Mouse (Mus musculus) neural tube, embryonic 11.5 days (tissue): ENCODE measurements around the gene 5730522E02Rik. TPM values are rescaled to one million over a fixed set of nuclear protein-coding genes. Genes with fewer than 3 reads are reported as not detected.
A peak's percentile ranks its signal among the peaks of the same experiment; 100 is the strongest.

Source experiments
- ATAC-seq: fragments of 200-750 bp; cut with Nextera tagmentation; 2 replicates; pipeline ENCODE4 v1.8.0; 2017; ENCODE audit warnings: moderate number of reproducible peaks, mild to moderate bottlenecking, moderate TSS enrichment, moderate library complexity; ENCODE audit not compliant: insufficient read depth, low FRiP score, low TSS enrichment
- DNase-seq: peaks from one replicate; pipeline ENCODE4 v3.0.0-alpha.2; 2015; ENCODE audit warnings: low spot score
- H3K27ac ChIP-seq: fragments of 300-500 bp; sonication (generic); 2 replicates; pipeline ENCODE4 v1.5.1; 2014; ENCODE audit warnings: low read depth, mild to moderate bottlenecking, low read length
- H3K27me3 ChIP-seq: fragments of 300-500 bp; sonication (generic); 2 replicates; pipeline ENCODE4 v1.6.1; 2014; ENCODE audit warnings: mild to moderate bottlenecking, low read length, mixed read lengths; ENCODE audit not compliant: control insufficient read depth, insufficient read depth
- H3K36me3 ChIP-seq: fragments of 300-500 bp; sonication (generic); 2 replicates; pipeline ENCODE4 v1.6.1; 2014; ENCODE audit warnings: mild to moderate bottlenecking, low read length, moderate library complexity, mixed read lengths; ENCODE audit not compliant: control insufficient read depth, insufficient read depth
- H3K4me1 ChIP-seq: fragments of 300-500 bp; sonication (generic); 2 replicates; pipeline ENCODE4 v1.6.1; 2014; ENCODE audit warnings: low read length, mixed read lengths; ENCODE audit not compliant: control insufficient read depth, insufficient read depth
- H3K4me2 ChIP-seq: fragments of 300-500 bp; sonication (generic); 2 replicates; pipeline ENCODE4 v1.6.1; 2014; ENCODE audit warnings: low read depth, mild to moderate bottlenecking, moderate library complexity
- H3K4me3 ChIP-seq: fragments of 300-500 bp; sonication (generic); 2 replicates; pipeline ENCODE4 v1.5.1; 2014; ENCODE audit warnings: low read depth, low read length
- H3K9ac ChIP-seq: fragments of 300-500 bp; sonication (generic); 2 replicates; pipeline ENCODE4 v1.6.1; 2014; ENCODE audit warnings: mild to moderate bottlenecking, low read length
- H3K9me3 ChIP-seq: fragments of 300-500 bp; sonication (generic); 2 replicates; pipeline ENCODE4 v1.6.1; 2016; ENCODE audit warnings: low read length; ENCODE audit not compliant: control insufficient read depth
- WGBS: fragments of 180-500 bp; shearing (Covaris S2); extraction: QIAGEN DNeasy Blood & Tissue Kit; methylation state at CpG from one replicate; pipeline ENCODE4 v1.1.7; 2014; 5-methylcytosine and 5-hydroxymethylcytosine counted together
- polyA plus RNA-seq: library from polyadenylated mRNA; unstranded; fragments of >200 nt; fragmentation: Nextera tagmentation; extraction: Ambion mirVana; gene quantifications from 2 replicates; pipeline ENCODE4 v1.2.1, GENCODE M21; 2014

5730522E02Rik gene
- polyA plus RNA-seq, 1 experiment from 2014 or later = 4.6 TPM

DNA sequence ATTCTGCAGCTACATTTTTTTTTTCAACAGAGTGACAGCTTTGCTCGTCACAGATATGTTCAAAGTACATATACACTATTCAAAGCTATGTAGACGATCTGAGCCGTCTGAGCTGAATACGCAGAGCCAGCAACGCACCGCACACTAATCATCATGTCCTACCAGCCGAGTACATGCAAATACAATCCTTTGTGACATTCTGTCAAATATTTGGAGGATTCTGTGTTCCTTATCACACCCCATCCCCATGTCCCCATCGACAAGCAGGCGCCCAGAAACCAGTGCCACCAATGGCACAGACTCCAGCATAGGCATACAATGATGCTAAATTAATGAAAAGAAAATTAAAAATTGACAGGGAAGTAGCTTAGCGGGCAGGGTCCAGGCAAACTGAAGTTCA is 356.3 kb downstream of the 5730522E02Rik start:
- Histone ChIP-seq H3K4me2 (no peak overlapping the region), H3K27me3 (no peaks in the 10 kb centered on the region), H3K9me3 (no peaks in the 10 kb centered on the region), H3K4me3 (no peak overlapping the region), H3K4me1 (peaks cover 5% of the 10 kb centered on the region; the same call in 1 of the 2 replicates), H3K36me3 (no peaks in the 10 kb centered on the region), H3K9ac (no peak overlapping the region), H3K27ac (no peak overlapping the region)
- WGBS = 72% methylated on average over 10 of the region's 10 CpGs
- no peak for DNase-seq
- ATAC-seq = no peak

DNA sequence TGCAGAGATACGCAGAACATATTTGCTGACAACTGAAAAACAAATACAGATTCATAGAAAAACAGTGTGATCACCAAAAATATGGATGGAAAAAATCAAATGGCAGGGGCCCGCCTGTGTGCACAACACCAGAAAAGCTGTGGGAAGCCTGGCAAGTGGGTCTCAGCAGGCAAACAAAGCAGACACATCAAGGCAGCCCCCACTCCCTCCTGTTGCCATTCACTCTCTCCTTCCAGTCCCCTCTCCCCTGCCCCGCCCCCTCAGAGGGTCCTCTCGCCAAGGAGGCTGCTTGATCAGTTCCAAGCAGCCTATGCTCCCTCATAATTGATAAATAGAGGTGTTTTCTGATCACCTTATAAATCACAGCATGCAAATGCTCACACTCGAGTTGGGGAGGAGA is 357.5 kb downstream of the 5730522E02Rik start:
- Histone ChIP-seq H3K36me3 (no peaks in the 10 kb centered on the region), H3K9ac (no peak overlapping the region), H3K4me2 (no peak overlapping the region), H3K9me3 (no peaks in the 10 kb centered on the region), H3K4me3 (no peak overlapping the region), H3K27ac (no peak overlapping the region), H3K27me3 (no peaks in the 10 kb centered on the region), H3K4me1 (peaks cover 5% of the 10 kb centered on the region; the same call in 1 of the 2 replicates)
- ATAC-seq = no peak
- 19% methylated on average over 5 of the region's 5 CpGs for WGBS
- peak; percentile 16 for DNase-seq

DNA sequence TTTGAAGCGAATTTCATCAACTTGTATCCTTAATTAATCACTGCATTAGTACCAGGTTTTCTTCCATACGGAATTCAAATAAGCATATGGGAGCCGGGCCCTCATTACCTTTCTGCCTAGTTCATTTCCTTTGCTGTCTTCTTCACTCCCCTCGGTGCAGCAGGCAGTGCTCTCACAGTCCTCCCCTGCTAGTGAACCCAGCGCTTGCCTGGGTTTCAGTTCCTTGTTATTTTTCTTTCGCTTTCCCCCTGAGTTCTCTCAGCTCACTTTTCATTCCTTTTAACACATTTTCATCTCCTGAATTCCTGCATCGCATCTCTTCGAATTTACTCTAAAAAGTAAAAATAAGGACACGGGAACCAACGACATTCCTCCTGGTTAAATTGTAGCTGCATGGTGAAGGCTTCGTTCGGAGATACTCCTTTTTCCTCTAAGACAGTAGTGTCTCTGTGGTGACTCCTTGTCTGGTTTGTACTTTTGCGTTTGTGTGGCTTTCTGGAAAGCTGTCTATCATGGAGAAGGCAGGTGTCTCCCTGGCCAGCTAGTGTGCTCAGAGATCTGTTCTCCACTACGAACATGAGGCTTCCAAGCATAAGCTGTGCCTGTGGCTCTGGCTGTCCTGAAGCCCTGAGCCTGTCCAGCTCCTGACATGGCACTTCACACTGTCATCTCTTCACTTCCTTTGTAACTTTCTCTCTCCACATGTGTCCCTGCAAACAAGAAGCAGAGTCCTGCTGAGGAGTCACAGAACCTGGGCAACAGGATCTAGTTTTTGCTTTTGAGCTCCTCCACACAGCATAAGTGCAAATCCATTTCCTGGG is 361.5 kb downstream of the 5730522E02Rik start:
- no peak overlapping the region for H3K4me3 ChIP-seq

DNA sequence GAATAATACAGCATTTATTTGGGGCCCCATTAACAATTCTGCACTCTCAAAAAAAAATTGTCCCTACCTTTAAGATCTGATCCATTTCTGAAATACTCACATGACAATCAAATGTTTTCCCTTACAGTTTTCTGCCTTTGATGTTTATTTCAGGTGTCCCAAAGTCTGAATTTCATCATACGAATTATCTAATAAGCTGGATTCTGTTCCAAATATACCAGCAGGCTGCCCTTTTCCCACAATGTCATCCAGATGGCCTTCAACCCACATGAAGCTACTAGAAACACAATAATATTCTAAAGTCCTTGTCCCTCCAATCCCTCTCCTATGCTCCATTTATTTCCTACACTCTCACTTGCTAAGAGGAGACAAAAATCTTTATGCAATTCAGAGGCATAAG is 372.1 kb downstream of the 5730522E02Rik start:
- Histone ChIP-seq H3K36me3 (no peaks in the 10 kb centered on the region), H3K9ac (no peak overlapping the region), H3K27me3 (no peaks in the 10 kb centered on the region), H3K9me3 (no peaks in the 10 kb centered on the region), H3K27ac (no peak overlapping the region), H3K4me1 (no peaks in the 10 kb centered on the region), H3K4me2 (no peak overlapping the region), H3K4me3 (no peak overlapping the region)
- DNase-seq (no peak), ATAC-seq (no peak)
- WGBS = 78% methylated on average over 1 of the region's 1 CpGs

More for the DNA sequence above, 361.5 kb downstream of the 5730522E02Rik start:
- Histone ChIP-seq H3K27me3 (no peaks in the 10 kb centered on the region), H3K9me3 (no peaks in the 10 kb centered on the region), H3K27ac (no peak overlapping the region), H3K4me2 (no peak overlapping the region), H3K9ac (no peak overlapping the region), H3K36me3 (no peaks in the 10 kb centered on the region), H3K4me1 (peaks cover 5% of the 10 kb centered on the region; the same call in 1 of the 2 replicates)
- peak; percentile 12 for DNase-seq
- 64% methylated on average over 14 of the region's 14 CpGs for WGBS
- no peak for ATAC-seq

DNA sequence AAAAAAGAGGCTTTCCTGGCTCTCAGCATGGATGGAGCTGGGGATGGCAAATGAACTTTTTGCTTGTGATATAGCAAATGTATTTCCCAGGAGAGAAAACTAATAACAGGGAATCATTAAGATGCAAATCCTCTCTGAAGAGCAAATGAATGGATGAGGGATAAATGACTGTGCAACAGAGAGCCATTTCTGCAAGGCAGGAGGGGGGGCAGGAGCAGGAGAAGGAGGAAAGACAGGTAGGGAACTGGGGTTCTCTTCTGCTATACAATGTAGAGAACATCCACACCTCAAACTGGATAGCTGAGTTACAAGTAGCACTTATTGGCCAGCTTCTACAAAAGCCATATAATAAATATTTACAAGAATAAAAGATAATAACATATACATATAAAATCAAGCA is 390.8 kb downstream of the 5730522E02Rik start:
- no peak overlapping the region for H3K27ac ChIP-seq
- H3K4me1 ChIP-seq = no peaks in the 10 kb centered on the region
- H3K36me3 ChIP-seq = no peaks in the 10 kb centered on the region
- ATAC-seq (no peak), DNase-seq (no peak)
- no peaks in the 10 kb centered on the region for H3K27me3 ChIP-seq
- H3K9me3 ChIP-seq = no peaks in the 10 kb centered on the region
- H3K9ac ChIP-seq = no peak overlapping the region
- H3K4me2 ChIP-seq = no peak overlapping the region
- H3K4me3 ChIP-seq = no peak overlapping the region

DNA sequence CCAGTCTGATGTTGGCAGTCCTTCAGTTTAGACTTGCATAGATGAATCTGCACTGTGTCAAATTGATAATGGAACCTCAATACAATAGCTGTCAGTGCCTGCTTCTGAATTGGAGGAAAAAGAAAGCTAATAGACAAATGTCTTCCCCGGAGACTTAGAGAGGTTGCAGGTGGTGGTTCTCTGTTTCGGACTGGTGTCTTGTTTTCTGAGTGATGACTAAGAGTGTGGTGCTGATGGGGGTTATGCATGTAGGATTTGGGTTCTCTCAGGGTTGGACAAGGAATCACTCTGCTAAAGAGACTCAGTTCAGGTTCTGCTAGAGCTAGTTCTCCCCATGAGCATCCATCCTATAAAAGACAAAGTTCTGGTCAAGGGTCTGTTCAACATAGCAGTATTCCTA is 397.1 kb downstream of the 5730522E02Rik start:
- H3K9ac ChIP-seq = no peak overlapping the region
- no peaks in the 10 kb centered on the region for H3K27me3 ChIP-seq
- no peaks in the 10 kb centered on the region for H3K36me3 ChIP-seq
- no peak overlapping the region for H3K4me3 ChIP-seq
- DNase-seq = no peak
- no peaks in the 10 kb centered on the region for H3K4me1 ChIP-seq
- no peak for ATAC-seq
- H3K4me2 ChIP-seq = no peak overlapping the region
- no peak overlapping the region for H3K27ac ChIP-seq
- WGBS = 78% methylated on average over 2 of the region's 2 CpGs
- H3K9me3 ChIP-seq = no peaks in the 10 kb centered on the region

DNA sequence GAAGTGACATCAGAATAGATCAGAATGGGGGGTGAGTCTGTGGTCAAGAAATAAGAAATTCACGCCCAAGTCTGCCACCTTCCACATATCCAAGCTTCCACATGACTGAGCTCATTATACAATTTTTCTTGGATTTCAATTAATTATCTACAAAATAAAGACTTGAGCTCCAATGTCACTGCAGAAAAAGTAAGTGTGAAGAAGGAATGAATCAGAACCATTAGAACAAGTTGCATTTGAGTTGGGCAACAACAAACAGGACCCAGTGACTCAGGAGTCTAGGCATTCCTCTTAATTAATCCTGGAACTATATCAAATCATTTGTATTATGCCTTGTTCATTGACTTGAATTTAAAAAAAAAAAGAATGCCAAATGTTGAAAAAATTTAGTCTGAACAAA is 422.9 kb downstream of the 5730522E02Rik start:
- Histone ChIP-seq H3K4me2 (no peak overlapping the region), H3K36me3 (no peaks in the 10 kb centered on the region), H3K9ac (no peak overlapping the region), H3K4me1 (no peaks in the 10 kb centered on the region), H3K27me3 (no peaks in the 10 kb centered on the region), H3K9me3 (no peaks in the 10 kb centered on the region), H3K27ac (no peak overlapping the region), H3K4me3 (no peak overlapping the region)
- 92% methylated on average over 1 of the region's 1 CpGs for WGBS
- no peak for DNase-seq
- no peak for ATAC-seq

DNA sequence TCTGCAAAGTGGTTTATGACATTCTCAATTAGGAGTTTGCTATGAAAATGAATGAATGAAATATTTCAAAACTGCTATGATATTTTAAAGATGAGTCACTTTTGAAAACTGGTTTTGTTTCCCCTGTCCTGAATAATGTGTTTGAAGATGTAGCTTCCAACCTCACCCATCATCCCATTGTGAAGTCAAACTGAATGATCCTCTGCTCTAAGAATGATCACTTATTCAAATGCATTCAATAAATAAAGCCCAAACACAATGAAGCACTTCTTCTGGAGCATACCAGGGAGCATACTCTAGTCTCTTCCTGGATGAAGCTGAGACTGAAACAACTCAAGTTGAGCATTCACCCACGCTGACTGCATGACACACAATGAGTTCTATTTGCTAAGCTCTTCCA is 438.3 kb downstream of the 5730522E02Rik start:
- no peak overlapping the region for H3K9ac ChIP-seq
- H3K4me2 ChIP-seq = no peak overlapping the region
- no peak for DNase-seq
- no peak for ATAC-seq
- WGBS = 64% methylated on average over 1 of the region's 1 CpGs
- no peak overlapping the region for H3K4me3 ChIP-seq
- H3K27ac ChIP-seq = no peak overlapping the region
- H3K4me1 ChIP-seq = no peaks in the 10 kb centered on the region
- H3K36me3 ChIP-seq = no peaks in the 10 kb centered on the region
- H3K27me3 ChIP-seq = no peaks in the 10 kb centered on the region
- H3K9me3 ChIP-seq = no peaks in the 10 kb centered on the region

DNA sequence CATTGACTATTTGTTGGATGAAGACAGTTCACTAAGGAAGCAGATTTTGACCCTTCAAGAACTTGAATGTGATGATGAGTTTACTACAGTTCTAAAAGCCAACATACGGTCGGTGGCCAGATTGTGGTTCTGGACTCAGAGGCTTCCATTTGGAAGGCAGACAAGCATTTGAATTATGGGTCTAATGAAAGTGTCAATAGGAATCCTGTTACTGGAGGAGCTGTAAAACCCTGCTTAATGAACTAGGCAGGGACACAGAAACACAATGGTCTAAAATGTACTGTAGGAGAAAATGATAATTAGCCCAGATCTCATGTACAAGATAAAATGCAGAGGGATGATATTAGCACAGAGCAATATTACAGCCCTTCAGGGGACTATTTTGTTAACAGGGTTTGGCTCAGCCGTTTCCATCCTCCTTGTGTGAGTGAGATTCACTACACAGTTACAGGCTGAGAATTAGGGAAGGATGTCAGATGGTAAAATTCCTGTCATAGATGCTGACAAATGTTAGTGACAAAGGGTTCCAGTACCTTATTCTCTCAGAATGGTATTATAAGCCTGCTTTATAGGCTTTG is 439.5 kb downstream of the 5730522E02Rik start:
- Histone ChIP-seq H3K4me1 (no peaks in the 10 kb centered on the region), H3K27ac (no peak overlapping the region), H3K27me3 (no peaks in the 10 kb centered on the region), H3K4me3 (no peak overlapping the region), H3K9me3 (no peaks in the 10 kb centered on the region), H3K4me2 (no peak overlapping the region), H3K36me3 (no peaks in the 10 kb centered on the region), H3K9ac (no peak overlapping the region)
- WGBS = 69% methylated on average over 3 of the region's 3 CpGs
- DNase-seq (no peak), ATAC-seq (no peak)
